Mouse (Mus musculus): ENCODE data around the gene Nsf.

Gene Nsf

DNA sequence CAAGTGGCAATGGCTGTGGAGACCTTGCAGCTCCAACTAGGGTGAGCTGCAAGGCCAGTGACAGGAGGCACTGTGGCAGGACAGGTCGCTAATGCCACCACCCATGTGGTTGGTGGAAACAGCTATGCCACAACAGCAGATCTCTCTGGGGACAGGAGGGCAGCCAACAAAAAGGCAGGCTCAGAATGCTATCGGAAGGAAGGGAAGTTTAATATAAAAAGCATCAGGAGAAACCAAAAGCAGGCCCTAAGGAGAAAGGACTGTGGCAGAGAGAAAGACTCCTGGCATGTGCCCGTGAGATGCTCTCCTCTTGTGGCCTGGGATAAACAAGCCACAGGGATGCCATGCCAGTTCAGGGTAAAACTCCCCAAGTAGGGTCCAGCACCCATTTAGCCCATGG is 122.1 kb downstream of the Nsf start:
- no peak for DNase-seq

DNA sequence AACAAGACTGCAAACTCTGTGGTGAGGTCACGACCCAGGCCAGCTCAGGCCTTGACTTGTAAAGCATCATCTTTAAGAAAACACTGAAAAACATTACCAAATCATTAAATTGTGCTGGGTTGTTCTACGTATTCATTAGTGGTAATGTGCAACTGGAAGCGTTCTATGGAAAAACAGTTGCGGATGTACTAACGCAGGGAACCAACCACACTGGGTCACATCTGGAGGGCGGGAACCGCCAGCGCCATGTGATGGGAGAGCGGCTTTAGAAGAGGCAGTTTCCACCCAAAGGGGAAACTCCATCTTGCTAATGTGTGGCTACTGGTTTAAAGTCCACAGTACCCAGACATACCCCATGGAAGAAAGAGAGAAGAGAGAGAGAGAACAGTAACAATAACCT is 123.4 kb downstream of the Nsf start:
- DNase-seq, result no peak

DNA sequence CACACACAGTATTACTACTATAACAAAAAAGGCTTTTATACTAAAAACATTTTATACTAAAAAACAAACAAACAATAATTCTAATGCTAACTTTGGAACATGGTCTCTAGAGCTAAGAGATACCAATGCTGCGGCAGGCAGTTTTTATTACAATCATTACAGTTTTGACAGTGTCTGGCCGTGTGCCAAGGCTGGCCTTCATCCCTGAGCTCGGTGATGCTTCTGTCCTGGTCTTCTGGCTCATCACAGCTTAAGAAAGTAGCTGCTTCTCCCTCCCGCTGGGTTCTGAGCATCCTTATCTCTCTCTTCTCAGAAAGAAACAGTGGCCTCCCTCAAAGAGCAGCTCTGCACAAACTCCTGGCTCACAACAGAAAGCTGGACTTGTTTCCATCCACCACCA is 123.9 kb downstream of the Nsf start:
- no peak for DNase-seq

DNA sequence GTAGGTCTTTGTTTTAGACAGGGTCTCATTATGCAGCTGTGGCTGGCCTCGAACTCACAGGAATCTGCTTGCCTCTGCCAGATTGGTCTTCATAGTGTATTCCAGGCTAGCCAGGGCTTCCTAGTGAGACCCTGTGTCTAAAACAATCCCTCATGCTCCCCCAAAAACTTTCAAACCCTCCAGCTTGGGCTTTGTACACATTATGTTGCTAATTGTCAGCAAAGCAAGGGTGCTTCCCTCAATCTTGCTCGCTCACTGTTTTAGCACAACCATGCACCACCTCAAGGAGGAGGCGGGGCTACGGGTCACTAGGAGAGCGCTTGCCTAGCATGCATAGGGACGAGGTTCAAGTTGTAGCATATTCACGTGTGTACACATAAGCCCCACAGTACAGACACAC is 125.0 kb downstream of the Nsf start:
- no peak for DNase-seq

DNA sequence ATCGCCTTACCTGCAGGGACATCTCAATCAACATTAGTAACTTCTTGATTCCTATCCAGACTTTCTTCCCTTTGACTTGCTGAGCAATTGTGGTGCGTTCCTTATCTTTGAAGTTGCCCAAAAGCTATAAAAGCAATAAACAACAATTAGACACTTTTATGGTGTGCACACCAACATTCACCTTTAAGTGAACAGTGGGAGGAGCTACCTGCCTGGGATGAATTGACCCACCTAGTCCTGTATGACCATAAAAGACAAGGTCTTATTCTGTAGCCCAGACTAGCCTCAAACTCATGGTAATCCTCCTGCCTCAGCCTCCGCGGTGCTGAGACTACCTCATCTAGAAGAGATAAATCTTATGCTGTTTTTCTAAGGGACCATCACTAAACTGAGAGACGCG is 126.7 kb downstream of the Nsf start:
- no peak for DNase-seq

DNA sequence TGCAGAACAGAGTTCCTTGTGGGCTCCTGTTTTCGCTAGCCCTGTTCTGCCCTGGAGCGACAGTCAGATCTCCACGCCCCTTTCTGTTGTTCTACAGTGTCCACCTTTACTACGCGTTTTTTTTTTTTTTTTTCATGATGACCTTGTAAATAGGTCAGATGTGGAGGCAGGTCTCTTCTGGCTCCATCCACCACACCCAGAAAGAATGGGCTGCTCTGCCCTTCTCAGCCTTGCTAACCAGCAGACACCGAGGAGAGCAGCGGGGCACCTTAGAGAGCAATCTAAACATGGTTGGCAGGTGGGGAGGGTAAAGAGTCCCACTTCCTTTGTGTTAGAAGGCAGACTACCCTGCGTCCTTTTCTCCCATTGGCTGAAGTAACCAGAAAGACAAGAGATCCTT is 137.1 kb downstream of the Nsf start:
- DNase-seq, result no peak

DNA sequence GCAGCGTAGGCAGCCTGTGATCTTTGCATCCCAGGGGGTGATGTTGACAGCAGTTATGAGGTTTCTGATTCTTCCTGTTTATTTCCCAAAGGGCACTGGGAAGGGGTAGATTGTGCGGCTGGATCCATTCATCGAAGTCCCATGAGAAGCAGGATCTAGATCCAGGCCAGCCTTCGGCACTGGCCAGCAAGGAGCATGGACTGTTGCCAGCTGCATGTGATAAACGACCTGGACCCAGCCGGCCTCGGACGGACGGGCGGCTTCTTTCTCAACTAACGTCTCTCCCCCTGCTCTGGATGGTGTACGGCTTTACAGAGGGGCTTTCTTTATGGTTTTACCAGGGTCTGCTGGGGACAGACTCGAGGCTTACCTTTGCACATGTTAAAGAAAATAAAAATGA is 137.9 kb downstream of the Nsf start:
- peak; percentile 70 to 78 for DNase-seq

DNA sequence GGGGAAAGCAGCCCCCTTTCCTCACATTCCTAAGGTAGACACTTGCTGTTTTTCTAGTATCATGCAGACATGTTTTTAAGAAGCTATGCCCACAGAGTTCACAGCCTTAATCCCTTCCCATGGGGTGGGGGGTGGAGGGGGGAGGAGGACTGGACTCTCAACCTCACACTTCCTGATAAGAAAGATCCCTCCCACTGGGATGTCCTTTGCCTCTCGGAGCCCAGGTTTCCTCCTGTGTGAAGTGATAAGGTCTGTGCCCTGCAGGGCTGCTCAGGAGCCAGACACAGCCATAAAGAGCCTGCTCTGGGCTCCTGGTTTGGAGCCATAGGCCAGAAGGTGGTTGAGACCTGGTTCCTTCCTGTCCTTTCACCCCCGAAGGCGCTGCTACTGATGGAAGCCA is 139.0 kb downstream of the Nsf start:
- no peak for DNase-seq

DNA sequence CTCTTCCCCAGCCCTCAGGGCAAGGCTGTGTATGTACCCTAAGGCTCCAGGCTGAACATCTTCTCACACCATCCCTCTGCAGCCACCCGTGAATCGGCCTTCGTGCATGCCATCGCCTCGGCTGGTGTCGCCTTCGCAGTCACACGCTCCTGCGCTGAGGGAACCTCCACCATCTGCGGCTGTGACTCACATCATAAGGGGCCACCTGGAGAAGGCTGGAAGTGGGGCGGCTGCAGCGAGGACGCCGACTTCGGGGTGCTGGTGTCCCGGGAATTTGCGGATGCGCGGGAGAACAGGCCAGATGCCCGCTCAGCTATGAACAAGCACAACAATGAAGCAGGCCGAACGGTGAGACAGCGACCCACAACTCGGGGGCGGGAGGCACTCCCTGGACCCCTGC is 142.6 kb downstream of the Nsf start:
- no peak for DNase-seq

DNA sequence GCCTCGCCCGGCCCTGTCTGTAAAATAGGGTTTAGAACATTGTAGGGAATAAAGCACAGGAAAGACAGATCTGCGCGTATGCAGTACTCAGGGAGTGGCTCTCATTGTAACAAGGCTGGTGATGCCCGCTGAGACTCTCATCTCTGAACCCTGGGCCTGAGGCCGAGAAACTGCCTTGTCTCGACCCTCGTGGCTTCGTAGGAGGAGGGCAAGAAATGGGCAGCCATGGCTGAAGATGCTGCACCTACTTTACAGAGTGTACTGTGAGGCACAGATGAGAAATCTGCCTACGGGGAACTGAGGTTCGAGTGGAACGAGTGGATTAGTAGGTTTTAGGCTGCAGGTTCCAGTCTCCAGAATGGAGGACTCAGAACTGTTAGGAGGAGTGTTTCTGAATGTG is 143.2 kb downstream of the Nsf start:
- DNase-seq, result no peak

DNA sequence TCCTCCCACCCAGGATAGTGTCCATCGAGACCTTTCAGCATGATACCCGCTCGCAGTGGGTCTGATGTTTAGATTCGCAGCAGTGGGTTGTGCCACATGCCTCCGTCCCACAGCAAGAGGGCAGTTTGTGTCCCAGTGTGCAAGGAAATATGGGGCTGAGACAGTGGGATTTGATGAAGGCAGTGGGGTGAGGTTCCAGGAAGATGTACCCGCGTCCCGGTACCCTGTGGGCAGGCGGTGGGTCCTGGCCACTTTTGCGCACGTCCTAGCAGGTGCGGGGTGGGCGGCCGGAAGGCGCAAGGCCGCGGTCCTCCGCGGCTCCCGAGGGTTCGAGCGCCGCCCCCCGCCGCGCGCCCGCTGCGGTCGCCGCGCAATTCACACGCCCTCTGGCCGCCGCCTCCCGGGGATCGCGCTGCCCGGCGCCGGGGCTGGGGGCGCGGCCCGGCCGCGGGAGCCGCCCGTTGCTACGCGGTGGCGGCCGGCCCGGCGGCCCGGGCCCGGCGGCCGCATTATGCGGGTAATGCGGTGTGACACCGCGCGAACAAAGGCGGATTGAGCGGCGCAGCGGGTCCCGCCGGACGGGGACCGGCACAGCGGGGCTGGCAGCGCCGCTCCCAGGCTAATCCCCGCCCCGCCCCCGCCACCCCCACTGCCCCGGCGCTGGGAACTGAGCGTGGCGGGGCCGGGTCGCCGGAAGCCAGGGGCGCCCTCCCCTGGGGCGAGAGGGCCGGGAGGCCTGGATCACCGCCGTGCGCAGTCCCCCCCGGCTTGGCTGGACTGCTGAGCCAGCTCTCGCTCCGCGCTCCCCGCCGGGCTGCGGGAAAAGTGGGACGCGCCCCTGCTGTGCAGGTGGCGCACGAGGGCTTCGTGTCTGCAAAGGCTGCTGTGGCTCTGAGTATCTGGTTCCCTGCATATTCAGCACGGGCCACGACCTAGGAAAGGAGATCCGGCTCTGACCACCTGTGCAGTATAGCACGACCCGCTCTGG is 144.0 kb downstream of the Nsf start:
- DNase-seq, result peak; percentile 32 to 37

DNA sequence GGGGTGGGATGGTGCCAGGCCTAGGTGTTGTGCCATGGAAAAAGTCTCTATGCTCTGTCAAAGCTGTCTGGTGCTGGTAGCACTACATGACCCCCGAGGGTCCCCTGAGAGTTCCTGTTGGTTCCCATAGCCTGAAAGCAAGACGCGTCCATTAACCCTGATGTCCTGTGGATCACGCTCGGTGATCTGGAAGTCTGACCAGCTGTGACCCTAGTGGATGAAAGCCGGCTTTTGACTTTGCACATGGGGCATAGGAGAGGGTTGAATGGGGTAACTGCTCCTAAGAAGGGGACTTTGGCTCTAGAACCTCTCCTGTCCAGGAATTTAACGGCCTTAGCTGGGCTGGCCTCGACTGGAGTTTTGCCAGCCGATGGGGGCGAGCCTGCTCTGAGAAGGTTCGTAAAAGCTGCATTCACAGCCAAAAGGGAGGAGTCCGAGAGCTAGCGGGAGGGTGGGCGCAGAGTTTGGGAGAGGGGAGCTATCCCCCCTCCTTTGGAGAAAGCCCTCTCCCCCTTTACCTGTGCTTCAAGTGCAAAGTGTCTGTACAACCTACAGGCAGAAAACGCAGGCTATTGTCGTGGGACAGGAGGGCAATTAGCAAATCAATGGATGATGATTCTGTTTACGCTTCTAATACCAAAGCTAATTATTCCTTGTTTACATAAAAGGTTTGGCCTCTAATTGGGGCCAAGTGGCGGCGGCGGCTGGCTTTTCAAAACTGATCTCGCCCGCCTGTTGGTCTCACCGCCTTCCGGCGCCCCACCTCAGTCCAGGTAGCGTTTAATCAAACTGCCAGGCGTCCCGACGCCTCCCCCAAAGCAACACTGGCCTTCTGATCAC is 144.9 kb downstream of the Nsf start:
- DNase-seq, result peak in 1 of 2 experiments; percentile 52

DNA sequence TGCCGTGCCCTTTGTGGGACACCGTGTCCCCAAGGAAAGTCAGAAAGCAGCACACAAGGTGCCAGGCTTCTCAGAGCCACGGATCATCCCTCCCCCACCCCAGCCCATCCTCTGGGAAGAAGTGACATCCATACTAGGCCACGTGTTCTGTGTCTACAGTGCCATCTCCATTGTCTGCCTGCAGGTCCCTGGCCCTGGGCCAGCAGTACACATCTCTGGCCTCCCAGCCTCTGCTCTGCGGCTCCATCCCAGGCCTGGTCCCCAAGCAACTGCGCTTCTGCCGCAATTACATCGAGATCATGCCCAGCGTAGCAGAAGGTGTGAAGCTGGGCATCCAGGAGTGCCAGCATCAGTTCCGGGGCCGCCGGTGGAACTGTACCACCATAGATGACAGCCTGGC is 145.9 kb downstream of the Nsf start:
- peak; percentile 59 to 75 for DNase-seq

DNA sequence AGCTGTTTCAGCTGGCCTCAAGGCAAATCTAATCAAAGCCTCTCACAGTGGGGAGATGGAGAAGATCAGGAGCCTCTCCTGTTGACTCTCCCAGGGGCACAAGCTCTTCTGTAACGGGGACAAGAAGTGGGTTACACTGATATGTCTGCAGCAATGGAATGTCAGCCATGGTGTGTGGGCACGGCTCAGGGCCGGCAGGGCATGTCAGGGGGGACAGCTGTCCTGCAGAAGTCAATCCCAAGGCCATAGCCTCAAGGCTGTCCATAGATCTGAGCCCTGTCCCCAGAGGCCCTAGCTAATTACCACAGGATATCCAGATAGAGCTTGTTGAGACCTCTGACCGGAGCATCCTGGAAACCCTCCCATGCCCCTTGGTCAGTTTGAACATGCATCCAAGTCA is 149.1 kb downstream of the Nsf start:
- DNase-seq, result no peak

DNA sequence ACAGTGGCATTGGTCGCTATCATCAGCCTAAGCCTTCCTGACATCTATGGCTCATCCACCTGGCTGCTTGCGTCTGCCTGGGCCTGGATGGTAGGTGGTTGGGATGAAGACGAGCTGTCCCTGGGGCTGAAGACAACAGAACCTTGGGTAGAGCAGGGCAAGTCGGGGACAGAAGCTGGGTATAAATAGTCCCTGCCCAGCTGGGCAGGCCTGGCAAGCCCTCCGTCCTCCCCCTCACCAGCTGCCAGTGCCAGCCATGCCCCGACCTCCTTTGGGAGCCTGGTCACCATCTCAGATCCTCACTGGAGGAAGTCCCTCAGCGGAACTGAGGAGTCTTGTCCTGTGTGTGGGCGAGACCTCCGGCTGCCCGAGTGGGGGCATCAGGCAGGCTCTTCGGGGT is 149.7 kb downstream of the Nsf start:
- DNase-seq, result peak; percentile 42 to 60

DNA sequence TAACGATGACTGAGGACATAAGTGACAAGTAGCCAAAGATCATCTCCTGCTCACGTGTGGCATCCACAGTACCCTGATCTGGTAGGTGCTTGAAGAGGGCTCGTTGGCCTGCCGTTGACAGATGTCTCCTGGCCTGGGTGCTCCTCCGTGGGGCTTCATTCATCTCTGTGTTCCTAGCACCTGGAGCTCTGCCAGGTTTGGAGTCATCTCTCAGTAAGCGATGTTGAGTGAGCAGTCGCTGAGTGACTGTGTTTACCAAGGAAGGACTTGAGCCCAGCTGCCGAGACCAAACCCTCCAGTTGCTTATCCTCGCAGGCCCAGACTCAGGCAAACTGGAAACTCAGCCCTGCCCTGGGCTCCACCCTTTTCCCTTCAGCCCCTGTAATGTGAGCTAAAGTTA is 152.7 kb downstream of the Nsf start:
- DNase-seq, result peak in 1 of 2 experiments; percentile 40

DNA sequence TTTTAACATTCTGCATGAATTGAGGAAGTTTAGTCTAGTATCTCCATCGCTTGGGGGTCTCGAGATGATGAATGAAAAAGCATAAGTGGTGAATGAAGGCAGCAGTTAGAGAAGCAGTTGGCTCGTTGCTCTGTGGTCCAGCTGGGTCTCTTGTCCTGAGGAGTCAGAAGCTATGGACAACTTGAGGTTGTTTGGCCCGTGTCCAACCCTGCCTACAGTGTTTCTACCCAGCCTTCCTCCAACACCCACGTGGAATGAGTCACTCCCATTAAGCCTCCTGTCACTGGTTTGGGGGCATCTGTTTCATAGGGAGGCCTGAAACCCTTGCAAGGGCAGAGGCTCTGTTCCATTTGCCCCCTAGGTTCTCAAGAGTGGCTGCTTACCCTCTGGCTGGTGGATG is 163.9 kb downstream of the Nsf start:
- DNase-seq, result peak in 1 of 2 experiments; percentile 29

DNA sequence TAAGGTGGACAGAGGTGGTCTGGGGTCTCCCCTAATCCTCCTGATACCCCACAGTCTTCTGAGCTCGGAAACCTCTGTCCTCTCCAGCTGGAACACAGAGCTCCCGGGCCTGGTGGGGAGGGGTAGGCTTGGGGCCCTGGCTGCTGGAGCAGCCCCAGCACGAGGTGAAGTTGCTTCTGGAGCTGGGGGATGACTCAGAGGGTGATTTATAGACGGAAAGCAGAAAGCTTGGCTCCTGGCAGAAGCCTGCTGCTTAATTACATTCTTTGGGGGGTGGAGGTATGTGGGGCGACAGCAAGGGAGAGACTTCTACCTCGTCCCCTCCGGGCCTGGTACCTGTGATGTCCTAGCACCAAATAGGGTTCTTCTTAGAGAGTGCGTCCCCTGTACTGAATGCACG is 173.7 kb downstream of the Nsf start:
- DNase-seq, result no peak

DNA sequence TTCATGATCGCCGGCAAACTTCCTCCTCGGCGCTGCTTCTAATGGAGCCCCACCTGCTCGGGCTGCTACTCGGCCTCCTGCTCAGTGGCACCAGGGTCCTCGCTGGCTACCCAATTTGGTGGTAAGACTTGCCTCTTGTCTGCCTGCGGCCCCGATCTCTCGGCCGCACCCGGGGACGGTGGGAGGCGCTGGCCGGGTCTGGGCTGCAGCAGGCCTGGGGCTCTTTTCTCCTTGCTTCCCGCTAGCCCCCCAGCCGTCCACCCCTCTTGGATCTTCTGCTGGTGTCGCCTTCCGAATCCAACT is 179.7 kb downstream of the Nsf start:
- DNase-seq, result no peak

DNA sequence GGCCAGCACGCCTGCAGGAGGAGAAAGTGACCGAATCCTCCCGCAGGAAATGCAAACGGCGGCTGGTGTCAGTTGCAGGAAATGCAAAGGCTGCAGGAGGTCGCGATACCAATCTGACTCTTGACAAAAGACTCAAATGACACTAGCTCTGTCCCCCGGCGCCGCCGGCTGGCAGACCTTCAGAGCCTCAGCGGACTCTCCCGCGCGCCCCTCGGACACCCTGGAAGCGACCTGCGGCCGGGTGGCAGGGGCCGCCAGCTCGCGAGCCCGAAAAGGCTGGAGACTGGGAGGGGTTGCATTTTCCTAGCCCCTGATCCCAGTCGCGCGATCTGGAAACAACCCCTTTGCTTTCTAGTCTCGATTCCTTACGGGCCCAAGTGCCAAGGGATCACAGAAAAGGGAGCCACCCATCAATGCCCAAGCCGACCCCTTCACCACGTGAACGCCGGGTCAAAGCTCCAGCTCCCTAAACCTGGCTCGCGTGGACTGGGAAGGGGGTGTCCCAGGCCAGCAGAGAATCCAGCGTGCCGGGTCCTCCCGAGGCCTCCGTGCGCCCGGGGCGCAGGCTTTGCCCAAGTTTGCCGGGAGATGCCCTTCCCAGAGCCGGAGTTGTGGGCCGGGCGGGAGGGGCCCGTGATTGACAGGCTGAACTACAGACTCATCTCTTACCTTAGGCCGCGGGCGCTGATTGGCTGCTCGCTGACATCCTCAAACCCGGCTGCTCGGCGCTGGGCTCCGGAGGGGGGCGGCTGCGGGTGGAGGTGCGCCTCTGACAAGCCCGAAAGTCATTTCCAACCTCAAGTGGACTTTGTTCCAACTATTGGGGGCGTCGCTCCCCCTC is 180.2 kb downstream of the Nsf start, which contains the start of gene Wnt3:
Gene Wnt3, plus strand, starts transcription at position 764 of the 841 bp plus-strand sequence.
- peak; percentile 37 to 50 for DNase-seq

DNA sequence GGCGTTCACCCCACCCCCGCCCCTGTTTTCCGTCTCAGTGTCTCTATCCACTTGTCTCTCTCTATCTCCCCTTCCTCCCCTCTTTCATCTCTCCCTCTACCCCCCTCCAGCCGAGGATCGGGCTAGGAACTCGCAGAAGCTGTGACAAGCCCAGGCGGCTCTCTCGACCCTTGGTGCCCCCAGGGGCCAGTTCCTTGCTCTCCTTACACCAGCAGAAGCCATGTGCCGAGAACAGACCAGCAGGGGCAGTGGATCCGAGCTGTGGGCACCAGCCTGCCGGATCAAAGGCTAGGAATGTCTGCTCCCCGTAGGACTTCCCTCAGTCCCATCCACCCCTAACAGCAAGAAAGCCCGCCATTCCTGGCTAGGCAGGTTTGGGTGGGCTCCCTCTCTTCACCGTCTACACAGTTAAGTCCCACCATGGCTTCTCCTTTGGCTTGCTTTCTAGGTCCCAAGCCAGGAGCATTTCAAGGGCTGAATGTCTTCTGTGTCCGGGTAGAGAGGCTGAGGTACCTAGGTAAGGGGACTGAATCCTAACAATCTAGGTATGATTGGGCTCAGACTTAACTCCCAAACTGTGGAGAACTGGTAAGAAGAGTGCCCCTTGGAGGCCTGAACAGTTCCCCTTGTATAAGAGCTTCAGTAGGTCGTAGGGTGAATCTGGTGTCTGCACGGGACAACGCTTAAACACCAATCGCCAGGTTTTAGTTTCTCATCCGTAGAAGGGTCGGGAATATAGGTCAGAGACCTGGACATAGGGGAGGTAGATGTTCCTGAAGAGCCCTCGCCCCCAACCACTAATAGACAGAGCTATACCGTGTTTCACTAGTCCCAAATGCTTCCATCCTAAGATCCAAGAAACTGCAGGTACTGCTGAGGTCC is 181.1 kb downstream of the Nsf start:
- DNase-seq, result no peak
